14 mouse cellular contexts compared by ENCODE assay signal in the genomic region with DNA sequence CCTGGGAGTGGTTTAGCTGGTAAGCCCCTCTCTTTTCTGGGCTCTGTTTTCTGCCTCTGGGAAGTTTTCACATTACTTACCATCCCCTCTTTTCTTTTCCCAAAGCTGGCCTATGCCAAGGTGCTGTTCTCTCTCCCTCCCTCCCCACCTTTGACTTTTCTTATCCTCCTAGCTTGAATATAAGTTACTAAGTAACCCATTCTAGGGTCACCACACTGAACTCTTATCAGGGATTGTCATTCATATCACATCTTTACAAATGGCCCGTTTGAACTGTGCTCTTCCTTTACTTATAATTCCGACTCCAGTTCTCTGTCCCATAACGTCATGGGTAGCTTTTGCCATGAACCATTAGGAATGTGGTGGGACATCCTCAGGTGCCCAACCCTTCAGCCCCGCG. TPM values are rescaled to one million over a fixed set of nuclear protein-coding genes. Genes with fewer than 3 reads are reported as not detected.
"Had no signal": no experiment of that assay in that cellular context is flagged by ENCODE, and none has a peak within 500 bp of the region (broad histone marks: within the 10 kb centered on the region; RNA-seq: fewer than 3 reads in every experiment).

No protein-coding gene starts in this region.

- H3K27me3 ChIP-seq: liver, embryonic 12.5 days; lung, embryonic 15.5 days; megakaryocyte, embryonic 14.5 days; neural tube, embryonic 12.5 days; stomach, embryonic 15.5 days had no signal

- H3K36me3 ChIP-seq: midbrain, embryonic 15.5 days had no signal

- H3K4me2 ChIP-seq: lung, embryonic 15.5 days; midbrain, embryonic 11.5 days; midbrain, embryonic 15.5 days; neural tube, embryonic 12.5 days; stomach, embryonic 15.5 days had no signal

- DNase-seq: kidney, adult 11 months; left cerebral cortex, postnatal 4 days; lung, postnatal 14 days; right cerebral cortex, postnatal 4 days; thymus, postnatal 14 days had no signal

- H3K9me3 ChIP-seq: liver, embryonic 12.5 days; lung, embryonic 15.5 days; midbrain, embryonic 15.5 days; neural tube, embryonic 12.5 days; stomach, embryonic 15.5 days had no signal

- H3K9ac ChIP-seq: liver, embryonic 12.5 days; lung, embryonic 15.5 days; midbrain, embryonic 15.5 days; neural tube, embryonic 12.5 days; stomach, embryonic 15.5 days had no signal

- H3K4me3 ChIP-seq: liver, embryonic 12.5 days; lung, embryonic 15.5 days; megakaryocyte, embryonic 14.5 days; midbrain, embryonic 15.5 days; neural tube, embryonic 12.5 days; stomach, embryonic 15.5 days had no signal

- ATAC-seq: hindbrain, embryonic 16.5 days; liver, embryonic 12.5 days; midbrain, embryonic 15.5 days had no signal

- H3K27ac ChIP-seq: liver, embryonic 12.5 days; lung, embryonic 15.5 days; macrophage; midbrain, embryonic 15.5 days; neural tube, embryonic 12.5 days; stomach, embryonic 15.5 days had no signal

RNA-seq across cellular contexts. Expression of gene C1qtnf4, which starts 40.4 kb away (rescaled TPM):
- polyA plus RNA-seq: macrophage had no signal
